ENCODE assay signal across 11 mouse cellular contexts in genomic region chr8:110650838-110651237, GRCm38 (mm10). TPM values are rescaled to one million over a fixed set of nuclear protein-coding genes. Genes with fewer than 3 reads are reported as not detected.
DNase-seq lines count a peak whose midpoint lies in the region; ATAC-seq and TF ChIP-seq lines count a peak whose summit lies in the region.
"Had no signal": no experiment of that assay in that cellular context is flagged by ENCODE, and none has a peak within 500 bp of the region (broad histone marks: within the 10 kb centered on the region; RNA-seq: fewer than 3 reads in every experiment).

No protein-coding gene starts in this region.

- H3K4me1 ChIP-seq in heart, adult 2 months (ENCODE audit: control insufficient read depth, insufficient read depth, low read length): peaks cover 3% of the 10 kb centered on the region; the same call in 1 of the 2 replicates
- no peaks in the 10 kb centered on the region for H3K4me1 ChIP-seq in liver, postnatal 0 days (ENCODE audit: insufficient read depth)
- no peaks in the 10 kb centered on the region for H3K4me1 ChIP-seq in liver, embryonic 11.5 days (replicated peaks; ENCODE audit: control insufficient read depth, insufficient read depth, low read length)
- peaks cover 17% of the 10 kb centered on the region for H3K4me1 ChIP-seq in heart, embryonic 16.5 days (ENCODE audit: control insufficient read depth, insufficient read depth, low read length)

- H3K36me3 ChIP-seq in heart, adult 2 months (ENCODE audit: control insufficient read depth, insufficient read depth, low read length): no peaks in the 10 kb centered on the region
- H3K36me3 ChIP-seq in liver, postnatal 0 days (replicated peaks; ENCODE audit: insufficient read depth, low read length): peaks cover 8% of the 10 kb centered on the region
- H3K36me3 ChIP-seq in liver, embryonic 11.5 days (ENCODE audit: control insufficient read depth, insufficient read depth, low read length): peaks cover 12% of the 10 kb centered on the region; the same call in 1 of the 2 replicates
- 0 out of 2 replicates have a peak, but pooled peaks cover 2% of the 10 kb centered on the region for H3K36me3 ChIP-seq in heart, embryonic 16.5 days (ENCODE audit: control insufficient read depth, insufficient read depth)

- TF ChIP-seq CTCF in heart, adult 2 months (IDR thresholded peaks at IDR 0.05): peak; percentile 53
- peak; percentile 34; the same call in 1 of the 2 replicates for TF ChIP-seq CTCF in liver, postnatal 0 days (IDR thresholded peaks at IDR 0.05; ENCODE audit: low read depth)

- 42% methylated on average over 9 of the region's 9 CpGs for WGBS in heart, adult 2 months
- WGBS in liver, postnatal 0 days (ENCODE audit: insufficient replicate concordance): 76% methylated on average over 9 of the region's 9 CpGs
- WGBS in liver, embryonic 11.5 days: 86% methylated on average over 9 of the region's 9 CpGs
- WGBS in heart, embryonic 16.5 days: 45% methylated on average over 9 of the region's 9 CpGs

- H3K4me3 ChIP-seq in heart, adult 2 months: no peak overlapping the region
- H3K4me3 ChIP-seq in liver, postnatal 0 days (ENCODE audit: low read depth, low read length): no peak overlapping the region
- H3K4me3 ChIP-seq in liver, embryonic 11.5 days (ENCODE audit: low read depth, low read length): no peak overlapping the region
- no peak overlapping the region for H3K4me3 ChIP-seq in heart, embryonic 16.5 days (ENCODE audit: low read length)
- H3K4me3 ChIP-seq: erythroblast, embryonic 14.5 days had no signal

- no peaks in the 10 kb centered on the region for H3K27me3 ChIP-seq in heart, adult 2 months (ENCODE audit: control insufficient read depth, insufficient read depth, low read length)
- no peaks in the 10 kb centered on the region for H3K27me3 ChIP-seq in liver, postnatal 0 days (ENCODE audit: insufficient read depth, low read length)
- H3K27me3 ChIP-seq in liver, embryonic 11.5 days (replicated peaks; ENCODE audit: control insufficient read depth, insufficient read depth, low read length): no peaks in the 10 kb centered on the region
- H3K27me3 ChIP-seq in heart, embryonic 16.5 days (ENCODE audit: control insufficient read depth, insufficient read depth, low read length): no peaks in the 10 kb centered on the region
- H3K27me3 ChIP-seq: CH12.LX had no signal

- peak in 1 of 2 experiments; percentile 23 for DNase-seq in heart, adult 2 months
- no peak for DNase-seq in heart, postnatal 36 days
- DNase-seq in liver, postnatal 0 days: no peak
- DNase-seq in liver, embryonic 11.5 days (ENCODE audit: low spot score): no peak
- peak; percentile 45 to 59 for DNase-seq in adrenal gland, postnatal 36 days
- no peak for DNase-seq in thymus, postnatal 0 days (ENCODE audit: low spot score)
- DNase-seq in cerebellum, adult 9-11 months: no peak

- no peak overlapping the region for H3K4me2 ChIP-seq in liver, postnatal 0 days (ENCODE audit: low read depth, low read length)
- H3K4me2 ChIP-seq in liver, embryonic 11.5 days: no peak overlapping the region
- H3K4me2 ChIP-seq in heart, embryonic 16.5 days (ENCODE audit: low read depth, low read length): no peak overlapping the region

- no peak for ATAC-seq in liver, postnatal 0 days
- no peak for ATAC-seq in liver, embryonic 11.5 days (replicated peaks; ENCODE audit: low FRiP score)
- ATAC-seq in heart, embryonic 16.5 days (replicated peaks; ENCODE audit: extremely low read depth, insufficient read depth, low FRiP score): peak; percentile 57
- ATAC-seq: hindbrain, embryonic 16.5 days had no signal

- intact Hi-C loops in heart, adult 2 months (cut with DNase I): no loop called here
- intact Hi-C loops in heart, postnatal 36 days (cut with DNase I): no loop called here

- no peak overlapping the region for H3K27ac ChIP-seq in heart, adult 2 months
- no peak overlapping the region for H3K27ac ChIP-seq in liver, postnatal 0 days (ENCODE audit: low read depth)
- no peak overlapping the region for H3K27ac ChIP-seq in liver, embryonic 11.5 days (ENCODE audit: low read depth, low read length)
- peak overlapping the region; percentile 71 for H3K27ac ChIP-seq in heart, embryonic 16.5 days (ENCODE audit: low read length)

- no peak for TF ChIP-seq EP300 in heart, adult 2 months (IDR thresholded peaks at IDR 0.05; ENCODE audit: insufficient read depth, low read depth, low read length)
- no peak for TF ChIP-seq EP300 in liver, postnatal 0 days (IDR thresholded peaks at IDR 0.05; ENCODE audit: low read depth)

- H3K9me3 ChIP-seq in liver, postnatal 0 days (ENCODE audit: low read length): no peaks in the 10 kb centered on the region
- no peaks in the 10 kb centered on the region for H3K9me3 ChIP-seq in liver, embryonic 11.5 days (ENCODE audit: control insufficient read depth, low read length)
- no peaks in the 10 kb centered on the region for H3K9me3 ChIP-seq in heart, embryonic 16.5 days (replicated peaks; ENCODE audit: control insufficient read depth, low read length)

- no peak overlapping the region for H3K9ac ChIP-seq in heart, adult 2 months (ENCODE audit: low read depth, low read length)
- H3K9ac ChIP-seq in liver, postnatal 0 days (replicated peaks): no peak overlapping the region
- no peak overlapping the region for H3K9ac ChIP-seq in liver, embryonic 11.5 days (ENCODE audit: low read depth, low read length)
- H3K9ac ChIP-seq in heart, embryonic 16.5 days (ENCODE audit: low read length): peak overlapping the region; percentile 3; the same call in 1 of the 2 replicates

- TF ChIP-seq POLR2A in heart, adult 2 months (IDR thresholded peaks at IDR 0.05; ENCODE audit: insufficient read depth, low read depth, low read length): no peak

- no peaks in the 10 kb centered on the region for H3K79me2 ChIP-seq in heart, adult 2 months (replicated peaks; ENCODE audit: control insufficient read depth, insufficient read depth, low read length)

RNA-seq across cellular contexts. Expression of gene Vac14, which starts 32.5 kb away (rescaled TPM):
- 10 to 100 TPM; 15.7 to 15.8 TPM for total RNA-seq in heart, adult 2 months (2021)
- polyA plus RNA-seq in heart, adult 2 months (2012; rRNA removed): 24.9 and 27.0 TPM in 2 replicates
- total RNA-seq in heart, postnatal 36 days (2021): 10 to 100 TPM; 14.7 to 16.8 TPM
- 5.5 and 6.5 TPM in 2 replicates for polyA plus RNA-seq in liver, postnatal 0 days (2015; fragmentation: Nextera tagmentation; extraction: Ambion mirVana)
- polyA plus RNA-seq in liver, embryonic 11.5 days (2014; fragmentation: Nextera tagmentation; extraction: Ambion mirVana): 34.1 and 38.9 TPM in 2 replicates
- 10 to 100 TPM; 27.3 to 30.3 TPM for total RNA-seq in adrenal gland, postnatal 36 days (2021)
- 15.1 and 15.9 TPM in 2 replicates for polyA plus RNA-seq in heart, embryonic 16.5 days (2015; fragmentation: Nextera tagmentation; extraction: Ambion mirVana)
- polyA plus RNA-seq in thymus, postnatal 0 days (2015; fragmentation: Nextera tagmentation; extraction: Ambion mirVana): 15.9 and 16.9 TPM in 2 replicates

Comparison
In these comparisons a context has a peak if more than half of its experiments do, and no peak if none do; other contexts are left out.
1. DNase-seq: peak in adrenal gland, postnatal 36 days (2 of 2); none in heart, postnatal 36 days (0 of 2), liver, postnatal 0 days (single experiment), liver, embryonic 11.5 days (single experiment), thymus, postnatal 0 days (single experiment) and cerebellum, adult 9-11 months (single experiment).